21 mouse cellular contexts compared by ENCODE assay signal in the genomic region with DNA sequence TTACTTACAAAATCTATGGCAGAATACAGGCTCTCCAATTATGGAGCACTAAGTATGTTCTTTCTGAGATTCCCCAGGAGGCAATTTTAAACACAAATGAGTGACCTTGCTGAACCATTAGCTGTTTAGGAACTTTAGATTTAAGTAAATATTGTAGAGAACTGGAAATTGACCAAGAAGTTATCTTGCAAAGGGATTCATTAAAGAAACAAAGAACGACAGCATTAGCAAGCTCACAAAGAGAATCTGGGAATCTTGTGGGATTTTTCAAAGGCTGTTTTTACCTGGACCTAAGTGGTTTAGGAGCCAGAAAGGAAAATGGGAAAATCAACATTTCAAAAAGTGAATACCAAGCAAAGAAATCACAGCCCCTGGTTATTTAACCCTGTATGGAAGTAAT. TPM values are rescaled to one million over a fixed set of nuclear protein-coding genes. Genes with fewer than 3 reads are reported as not detected.
DNase-seq lines count a peak whose midpoint lies in the region; ATAC-seq lines count a peak whose summit lies in the region.
"Had no signal": no experiment of that assay in that cellular context is flagged by ENCODE, and none has a peak within 500 bp of the region (broad histone marks: within the 10 kb centered on the region; RNA-seq: fewer than 3 reads in every experiment).

A gene (minus strand): TSS at position 101 of the 400 bp plus-strand sequence.

- no peaks in the 10 kb centered on the region for H3K36me3 ChIP-seq in midbrain, embryonic 13.5 days
- H3K36me3 ChIP-seq: G1E had no signal

- WGBS in midbrain, embryonic 13.5 days, result 66% methylated on average over 1 of the region's 1 CpGs

- no peak within 1 kb of the TSS for H3K4me3 ChIP-seq in midbrain, embryonic 13.5 days (replicated peaks)

- H3K9ac ChIP-seq in midbrain, embryonic 13.5 days (replicated peaks), result no peak within 1 kb of the TSS

- no peaks in the 10 kb centered on the region for H3K27me3 ChIP-seq in midbrain, embryonic 13.5 days
- H3K27me3 ChIP-seq: CH12.LX, Patski had no signal

- DNase-seq in brain, adult 2 months (ENCODE audit: low read depth, low spot score), result peak; percentile 0
- DNase-seq: adrenal gland, adult 2 months; adrenal gland, adult 8-10 months; adrenal gland, postnatal 10 days; adrenal gland, postnatal 14 days; adrenal gland, postnatal 25 days; adrenal gland, postnatal 36 days; B cell, adult 2 months; cerebellum, adult 11 months; cerebellum, adult 11-12 months; cerebellum, adult 18-20 months; cerebellum, adult 2 months; cerebellum, adult 8-10 months had no signal

- H3K4me1 ChIP-seq in midbrain, embryonic 13.5 days (replicated peaks), result no peaks in the 10 kb centered on the region

- no peaks in the 10 kb centered on the region for H3K9me3 ChIP-seq in midbrain, embryonic 13.5 days

- H3K27ac ChIP-seq in midbrain, embryonic 13.5 days, result no peak within 1 kb of the TSS

- no peak within 1 kb of the TSS for H3K4me2 ChIP-seq in midbrain, embryonic 13.5 days (replicated peaks)

- no peak for ATAC-seq in midbrain, embryonic 13.5 days
- ATAC-seq: activated CD4-positive, CD25-positive, alpha-beta regulatory T cell, adult 4 months; CD4-positive, CD25-positive, alpha-beta regulatory T cell, adult 4 months; Patski had no signal

RNA-seq across cellular contexts. Expression of the gene that starts here (rescaled TPM):
- polyA plus RNA-seq in midbrain, embryonic 13.5 days (2015; fragmentation: Nextera tagmentation; extraction: Ambion mirVana), result not detected in 2 replicates
- polyA plus RNA-seq: activated CD4-positive, CD25-positive, alpha-beta regulatory T cell, adult 4 months; adrenal gland, adult 2 months; brain, embryonic 14.5 days; C2C12; CD4-positive, CD25-positive, alpha-beta regulatory T cell, adult 4 months; cerebellum, adult 2 months; G1E; Patski had no signal
